Mouse (Mus musculus) layer of hippocampus, adult 2 months (tissue): ENCODE results near the gene Casz1. TPM values are rescaled to one million over a fixed set of nuclear protein-coding genes. Genes with fewer than 3 reads are reported as not detected.
A peak's percentile ranks its signal among the peaks of the same experiment; 100 is the strongest.

Source experiments
- DNase-seq, 2 experiments: peaks; one replicate each; pipeline ENCODE4 v3.0.0; 2022; ENCODE audit warnings: low spot score in 2 of 2
- H3K27ac ChIP-seq: fragments of 200-600 bp; 2 replicates; pipeline ENCODE4 v1.8.1; 2022
- H3K4me3 ChIP-seq: fragments of 200-600 bp; 2 replicates; pipeline ENCODE4 v1.8.1; 2022; ENCODE audit warnings: mild to moderate bottlenecking
- CTCF ChIP-seq: fragments of 200-600 bp; conservative IDR thresholded peaks from 2 replicates; pipeline ENCODE4 v1.8.1; 2022; ENCODE audit warnings: antibody characterized with exemption, mild to moderate bottlenecking, moderate library complexity
- long read RNA-seq, 2 experiments: library from polyadenylated mRNA; stranded (forward); transcript quantifications; one replicate each; pipeline ENCODE4 v2.0.0; 2021; ENCODE audit warnings: borderline mapping rate in 2 of 2
- total RNA-seq, 2 experiments: library from RNA; stranded (reverse); gene quantifications; 2 replicates each; pipeline ENCODE4 v1.2.3; 2021

The Casz1 gene
- total RNA-seq = under 1 TPM; 0.34 to 0.56 TPM
- long read RNA-seq, experiment 1, partial matches to known transcripts = 0 of 2 reads
- long read RNA-seq, experiment 1, other reads (novel, unspliced or antisense) = 2 of 2 reads
- long read RNA-seq, experiment 2, partial matches to known transcripts = 0 of 1 reads
- long read RNA-seq, experiment 2, other reads (novel, unspliced or antisense) = 1 of 1 reads

DNA sequence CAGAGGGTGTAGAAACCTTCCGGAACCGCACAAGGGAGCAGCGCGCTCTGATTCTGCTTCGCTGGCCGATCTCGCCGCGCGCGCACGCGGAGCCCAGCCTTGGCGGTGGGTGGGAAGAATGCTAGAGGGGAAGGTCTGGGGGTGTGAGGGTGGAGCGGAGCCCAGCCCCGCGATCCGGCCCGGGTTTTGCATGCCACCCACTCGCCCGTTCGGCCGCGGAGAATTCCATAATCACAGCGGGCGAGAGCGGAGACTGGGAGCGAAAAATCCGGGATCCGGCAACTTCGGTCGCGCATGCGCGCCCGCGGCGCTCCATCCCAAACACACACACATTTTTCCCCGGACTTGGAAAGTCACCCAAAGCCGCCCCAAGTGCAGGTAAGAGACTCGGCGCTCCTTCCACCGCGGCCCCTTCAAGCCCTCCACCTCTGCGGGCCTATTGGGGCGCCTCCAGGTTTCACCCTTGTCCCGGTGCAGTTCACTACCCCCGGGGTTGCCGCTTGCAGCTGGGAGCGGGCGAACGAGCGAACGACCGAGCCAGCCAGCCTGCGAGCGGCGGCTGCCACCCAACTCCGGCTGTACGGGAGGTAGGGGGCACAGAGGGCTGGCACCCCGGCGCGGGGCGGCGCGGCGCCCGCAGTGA is at the start of gene Casz1:
Gene Casz1 (plus strand): TSS at position 293 of the 643 bp plus-strand sequence.
- DNase-seq = peak; percentile 84 to 86
- Histone ChIP-seq H3K4me3 (peak within 1 kb of the TSS; percentile 71), H3K27ac (no peak within 1 kb of the TSS)
- no peak; the same call in 1 of the 2 replicates for TF ChIP-seq CTCF

DNA sequence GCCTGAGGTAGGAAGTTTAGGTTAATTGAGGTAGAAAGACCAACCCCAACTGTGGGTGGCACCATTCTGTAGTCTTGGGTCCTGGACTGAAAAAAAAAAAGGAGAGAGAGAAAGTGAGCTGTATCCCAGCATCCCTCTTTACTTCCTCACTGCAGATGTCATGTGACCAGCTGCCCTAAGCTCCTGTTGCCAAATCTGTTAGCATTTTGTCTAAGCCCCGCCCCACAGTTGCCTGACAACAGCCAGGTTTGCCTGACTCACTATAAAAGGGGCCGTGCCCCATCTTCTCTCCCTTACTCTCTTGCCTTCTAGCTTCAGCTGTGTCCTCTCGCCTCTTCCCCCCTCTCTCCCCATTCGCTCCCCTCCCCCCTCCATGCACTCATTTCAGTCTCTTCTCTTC is 45.4 kb upstream of the Casz1 start:
- DNase-seq = no peak
- Histone ChIP-seq H3K4me3 (no peak overlapping the region), H3K27ac (no peak overlapping the region)
- TF ChIP-seq CTCF = no peak

DNA sequence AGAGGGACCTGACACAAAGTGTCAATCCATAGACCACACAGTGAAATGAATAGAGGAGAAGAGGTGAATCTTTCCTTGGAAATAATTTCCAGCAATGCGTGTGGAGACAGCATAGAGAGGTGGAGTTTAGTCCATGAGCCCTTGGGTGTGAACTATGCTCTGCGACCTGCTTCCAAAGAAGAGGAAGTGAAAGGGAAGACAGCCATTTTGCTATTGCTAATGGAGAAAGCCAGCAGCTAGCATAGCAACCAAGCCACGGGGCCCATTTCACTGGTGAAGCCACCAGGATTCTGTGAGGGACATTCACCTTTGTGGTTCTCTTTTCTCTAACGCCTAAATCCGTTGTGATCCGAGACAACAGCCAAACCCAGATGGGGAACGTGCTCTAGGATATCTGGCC is 44.1 kb upstream of the Casz1 start:
- no peak for TF ChIP-seq CTCF
- Histone ChIP-seq H3K27ac (no peak overlapping the region), H3K4me3 (no peak overlapping the region)
- DNase-seq = no peak

DNA sequence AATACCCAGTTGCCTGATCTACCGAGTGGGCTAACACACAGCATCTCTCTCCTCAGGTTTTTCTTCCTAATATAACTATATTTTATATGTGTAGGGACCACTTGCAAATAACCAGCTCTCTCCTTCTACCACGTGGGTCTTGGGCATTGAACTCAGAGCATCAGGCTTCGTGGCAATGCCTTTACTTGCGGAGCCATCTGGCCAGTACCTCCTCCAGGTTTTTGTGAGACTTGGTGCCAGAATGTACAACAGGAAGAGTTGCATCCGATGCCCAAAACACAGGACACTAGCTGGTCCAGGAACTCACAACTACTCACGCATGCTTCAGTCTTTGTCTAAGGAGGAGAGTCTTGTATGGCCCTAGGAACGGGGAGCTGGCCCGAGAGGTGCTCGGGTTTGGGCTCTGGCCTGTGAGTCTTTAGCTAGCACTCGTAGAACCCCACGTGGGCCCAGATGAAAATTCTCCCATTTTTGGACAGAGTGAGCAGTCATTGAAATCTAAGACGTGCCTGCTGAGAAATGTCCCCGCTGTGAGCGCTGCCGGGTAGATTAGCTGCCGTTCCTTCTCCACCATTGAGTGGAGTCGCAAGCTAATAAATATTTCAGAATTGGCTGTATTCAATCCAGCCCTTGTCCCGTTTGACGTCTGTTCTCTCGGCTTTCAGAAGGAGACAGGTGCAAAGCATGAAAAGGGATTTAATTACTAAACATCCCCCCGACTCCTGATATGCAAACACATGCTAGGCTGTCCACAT is 38.0 kb upstream of the Casz1 start:
- H3K4me3 ChIP-seq = no peak overlapping the region
- no peak for DNase-seq
- peak; percentile 32 for TF ChIP-seq CTCF
- no peak overlapping the region for H3K27ac ChIP-seq

DNA sequence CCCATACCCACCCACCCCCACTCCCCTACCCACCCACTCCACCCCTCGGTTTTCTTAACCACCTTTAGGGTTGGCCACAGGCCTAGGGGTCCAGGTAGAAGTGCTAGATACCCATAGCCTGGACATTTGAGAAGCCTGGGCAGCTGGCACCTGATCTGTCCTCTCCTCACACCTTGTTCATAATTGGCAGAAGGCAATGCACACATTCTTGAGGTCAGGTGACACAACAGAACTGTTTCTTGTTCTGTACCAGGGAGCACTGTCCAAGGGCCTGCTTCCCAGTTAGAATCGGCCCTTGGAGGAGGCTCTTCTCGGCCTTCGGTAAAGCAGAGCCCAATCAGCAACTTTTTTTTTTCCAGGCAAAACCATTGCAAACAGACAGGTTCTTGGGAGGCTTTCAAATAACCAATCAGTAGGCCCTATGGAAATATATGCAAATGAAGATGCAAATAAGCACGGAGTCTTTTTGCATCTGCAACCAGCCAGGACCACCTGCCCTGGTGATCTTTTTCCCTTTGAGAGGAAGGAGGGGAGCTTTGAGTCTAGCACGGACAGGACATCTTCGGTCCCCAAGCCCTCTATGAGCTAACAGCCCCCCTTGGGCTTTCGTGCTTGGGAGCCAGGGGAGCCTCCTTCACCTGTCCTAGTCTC is 36.4 kb upstream of the Casz1 start:
- Histone ChIP-seq H3K4me3 (no peak overlapping the region), H3K27ac (no peak overlapping the region)
- TF ChIP-seq CTCF = no peak
- no peak for DNase-seq

DNA sequence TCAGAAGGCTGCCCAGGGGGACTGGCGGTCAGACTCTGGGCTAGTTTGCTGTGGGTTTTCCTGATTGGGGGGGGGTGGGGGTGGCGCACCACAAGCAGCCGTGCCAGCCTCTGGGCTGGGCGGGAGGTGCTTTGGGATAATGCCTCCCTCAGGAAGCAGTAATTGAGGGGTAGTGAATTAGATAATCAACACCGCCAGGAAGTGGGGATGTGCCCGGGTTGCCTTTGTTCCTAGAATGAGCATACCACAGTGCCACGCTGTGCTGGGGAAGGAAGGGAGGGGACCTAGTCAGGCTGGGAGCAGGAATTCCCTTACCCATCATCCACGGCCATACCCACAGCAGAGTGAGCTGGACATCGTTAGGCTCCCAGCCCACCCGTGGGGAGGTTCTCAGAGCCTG is 35.6 kb upstream of the Casz1 start:
- TF ChIP-seq CTCF = no peak
- Histone ChIP-seq H3K27ac (no peak overlapping the region), H3K4me3 (no peak overlapping the region)
- DNase-seq = no peak

DNA sequence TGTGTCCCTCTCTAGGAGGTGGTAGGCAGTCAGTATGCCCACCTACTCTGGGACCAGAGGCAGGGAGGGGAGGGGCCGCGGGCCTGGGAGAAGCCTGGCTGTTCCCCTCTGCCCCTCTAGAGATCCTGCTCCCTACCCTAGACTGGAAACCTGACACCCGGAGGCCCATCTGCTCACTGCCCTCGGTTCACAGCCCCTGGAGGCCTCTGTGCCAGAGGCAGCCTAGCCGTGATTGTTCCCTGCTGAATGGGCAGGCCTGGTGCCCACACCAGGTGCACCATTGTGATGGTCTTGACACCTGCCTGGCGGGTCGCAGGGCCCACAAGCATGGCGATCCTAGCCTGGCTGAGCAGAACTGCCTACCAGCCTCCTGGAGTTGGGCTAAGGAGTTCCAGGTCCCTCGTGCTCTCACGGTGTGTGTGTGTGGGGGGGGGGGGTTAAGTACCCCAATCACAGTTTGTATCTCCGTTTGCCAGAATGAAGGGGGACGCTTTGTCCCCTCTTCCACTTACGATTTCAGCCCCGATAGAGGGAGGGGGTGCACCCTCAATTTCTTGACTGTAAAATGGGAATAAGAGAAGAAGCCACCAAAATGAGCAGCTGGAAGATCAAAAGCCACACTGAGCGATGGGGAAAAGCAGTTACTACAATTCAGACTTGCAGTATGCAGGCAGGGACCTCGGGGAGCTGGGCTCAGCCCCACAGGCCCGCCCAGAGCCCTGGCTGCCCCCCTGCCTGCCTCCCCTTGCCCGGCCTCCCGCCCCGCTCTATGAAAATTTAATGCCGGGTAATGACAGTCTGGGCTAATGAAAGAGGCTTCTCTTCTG is 33.4 kb upstream of the Casz1 start:
- H3K4me3 ChIP-seq = no peak overlapping the region
- H3K27ac ChIP-seq = no peak overlapping the region
- TF ChIP-seq CTCF = no peak
- no peak for DNase-seq

DNA sequence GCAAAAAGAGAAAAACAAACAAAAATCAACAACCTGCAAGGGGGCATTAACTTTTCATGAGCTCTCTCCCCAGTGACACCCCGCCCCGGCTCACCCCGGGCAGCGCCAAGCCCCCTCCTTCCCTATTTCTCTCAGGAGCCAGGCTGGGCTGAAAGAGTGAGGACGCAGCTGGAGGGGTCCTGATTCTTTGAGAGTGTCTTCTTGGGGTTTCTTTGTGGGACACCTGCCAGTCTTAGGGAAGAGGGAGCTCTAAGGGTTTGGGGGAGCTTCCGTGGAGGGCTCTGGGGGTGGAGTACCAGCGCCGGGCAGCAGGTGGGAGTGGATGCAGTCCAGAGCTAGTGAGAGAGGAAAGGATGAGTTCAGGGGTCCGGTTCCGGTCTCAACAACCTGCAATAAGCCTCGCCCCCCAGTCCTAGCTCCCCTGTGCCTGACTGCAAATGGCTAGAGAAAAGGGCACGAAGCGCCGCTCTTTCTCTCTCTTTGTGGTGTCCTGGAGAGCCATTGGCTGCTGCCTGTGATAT is 32.8 kb upstream of the Casz1 start:
- no peak overlapping the region for H3K4me3 ChIP-seq
- DNase-seq = no peak
- peak; percentile 32 for TF ChIP-seq CTCF
- no peak overlapping the region for H3K27ac ChIP-seq

GRCm38 (mm10) chr4:148772658-148773057 is 31.6 kb upstream of the Casz1 start:
- Histone ChIP-seq H3K4me3 (no peak overlapping the region), H3K27ac (no peak overlapping the region)
- no peak for TF ChIP-seq CTCF
- DNase-seq = no peak

DNA sequence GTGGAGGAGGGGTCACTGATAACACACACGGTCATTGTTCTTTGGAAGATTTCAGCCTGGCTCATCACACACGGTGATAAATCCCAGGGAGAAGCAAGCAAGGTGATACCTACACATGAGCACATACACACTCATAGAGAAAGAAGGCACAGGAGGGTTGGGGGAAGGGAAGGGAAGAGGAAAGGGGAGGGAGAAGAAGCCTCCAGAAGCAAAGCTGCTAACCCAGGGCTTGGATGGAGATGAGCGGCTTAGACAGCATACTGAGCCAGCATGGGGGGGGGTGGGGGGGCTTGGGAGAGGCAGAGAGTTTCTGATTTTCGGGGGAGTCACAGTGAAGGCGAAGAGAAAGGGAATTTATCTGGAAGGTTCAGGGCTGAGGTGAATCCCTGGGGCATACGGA is 30.2 kb upstream of the Casz1 start:
- H3K4me3 ChIP-seq = no peak overlapping the region
- no peak for TF ChIP-seq CTCF
- no peak overlapping the region for H3K27ac ChIP-seq
- DNase-seq = no peak

DNA sequence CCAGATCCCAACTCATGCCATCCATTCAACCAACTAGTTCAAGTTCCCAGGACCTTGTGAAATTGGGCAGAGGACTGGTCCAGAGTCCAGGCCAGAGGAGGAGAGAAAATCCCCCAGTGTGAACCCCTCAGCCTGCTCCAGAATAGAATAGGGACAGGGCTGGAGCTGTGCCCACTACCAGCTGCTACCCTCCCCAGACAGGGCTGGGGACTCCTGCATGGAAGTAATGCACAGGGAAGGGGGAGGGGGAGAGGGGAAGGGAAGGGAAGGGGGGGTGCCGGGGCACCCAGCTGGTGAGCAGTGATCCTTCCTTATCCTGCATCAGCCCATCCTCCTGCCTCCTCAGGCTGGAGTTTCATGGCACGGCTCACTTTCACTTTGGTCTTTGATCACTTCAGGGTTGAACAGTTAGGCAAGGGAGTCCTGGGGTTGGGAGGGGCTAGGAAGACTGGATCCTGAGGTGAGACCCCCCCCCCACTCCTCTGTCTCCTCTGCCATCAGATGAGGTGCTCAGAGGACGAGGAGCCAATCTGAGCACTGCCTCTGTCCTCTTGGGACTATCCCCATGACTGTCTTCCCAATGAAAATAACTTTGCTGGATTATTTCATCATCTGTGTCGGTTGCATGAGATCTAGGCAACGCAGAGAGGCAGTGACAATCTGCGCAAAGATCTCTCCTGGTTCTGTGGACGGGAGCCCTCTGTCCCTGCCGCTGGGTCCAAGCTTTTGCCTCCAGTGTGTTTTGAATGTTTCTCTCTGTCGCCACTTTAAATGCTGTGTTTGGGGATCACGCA is 28.6 kb upstream of the Casz1 start:
- no peak for DNase-seq
- TF ChIP-seq CTCF = no peak
- Histone ChIP-seq H3K27ac (no peak overlapping the region), H3K4me3 (no peak overlapping the region)
